Mouse (Mus musculus): ENCODE measurements around the gene B130006D01Rik. TPM values are rescaled to one million over a fixed set of nuclear protein-coding genes. Genes with fewer than 3 reads are reported as not detected.

B130006D01Rik gene
- polyA plus RNA-seq, 1 experiment from 2014 or later, result 1.3 TPM

Other genes with a start within 250 kb of the B130006D01Rik start
- gene Nxph3, start 209.0 kb upstream of the B130006D01Rik start, polyA plus RNA-seq (2015; fragmentation: Nextera tagmentation; extraction: Ambion mirVana), result 0.74 and 0.79 TPM in 2 replicates
- gene Ngfr, start 135.9 kb upstream of the B130006D01Rik start, polyA plus RNA-seq (2015; fragmentation: Nextera tagmentation; extraction: Ambion mirVana), result 97.1 and 121 TPM in 2 replicates
- 185 and 188 TPM in 2 replicates for gene Phb, start 56.6 kb upstream of the B130006D01Rik start, polyA plus RNA-seq (2015; fragmentation: Nextera tagmentation; extraction: Ambion mirVana)
- 28.8 and 30.1 TPM in 2 replicates for gene Zfp652, start 10.9 kb upstream of the B130006D01Rik start, polyA plus RNA-seq (2015; fragmentation: Nextera tagmentation; extraction: Ambion mirVana)
- not detected in 2 replicates for gene Phospho1, start 100.9 kb downstream of the B130006D01Rik start, polyA plus RNA-seq (2015; fragmentation: Nextera tagmentation; extraction: Ambion mirVana)
- 3.2 and 4.6 TPM in 2 replicates for gene Gngt2, start 113.6 kb downstream of the B130006D01Rik start, polyA plus RNA-seq (2015; fragmentation: Nextera tagmentation; extraction: Ambion mirVana)
- gene Abi3, start 118.9 kb downstream of the B130006D01Rik start, polyA plus RNA-seq (2015; fragmentation: Nextera tagmentation; extraction: Ambion mirVana), result 2.5 and 2.6 TPM in 2 replicates
- not detected in 2 replicates for gene B4galnt2, start 191.3 kb downstream of the B130006D01Rik start, polyA plus RNA-seq (2015; fragmentation: Nextera tagmentation; extraction: Ambion mirVana)

Measured in neural tube, embryonic 13.5 days (tissue).